Mouse (Mus musculus) mouse trophoblast stem cell (cell line): ENCODE data around the gene Gm49486.

ENCODE experiments used
- in situ Hi-C, 2 experiments: fragments of 300-500 bp; cut with MseI, MboI; formaldehyde crosslinking; loops; 2 replicates in 1 of 2; 3 replicates in 1 of 2; pipeline ENCODE4 v1.15.1; 2025

Gene Gm49486

GRCm38 (mm10) chr15:79229058-79229821 lies at the start of gene Gm49486, which contains the start of gene Pick1:
Gm49486 (plus strand) TSS chr15:79229391.
Pick1 (plus strand) TSS chr15:79229173.
- in situ Hi-C loops = no loop called here

- in situ Hi-C loops = no loop called here
Observed at GRCm38 (mm10) chr15:79185213-79185612, 44.0 kb upstream of the Gm49486 start.

GRCm38 (mm10) chr15:79187819-79188218 lies 41.4 kb upstream of the Gm49486 start:
- in situ Hi-C loops = no loop called here

- in situ Hi-C loops = no loop called here
Observed at GRCm38 (mm10) chr15:79191426-79191825, 37.8 kb upstream of the Gm49486 start.

GRCm38 (mm10) chr15:79192450-79192849 lies 36.7 kb upstream of the Gm49486 start:
- in situ Hi-C loops = no loop called here

- in situ Hi-C loops = no loop called here
Observed at GRCm38 (mm10) chr15:79192885-79193845, 36.0 kb upstream of the Gm49486 start.

GRCm38 (mm10) chr15:79194048-79194447 lies 35.1 kb upstream of the Gm49486 start:
- in situ Hi-C loops = no loop called here

- in situ Hi-C loops = no loop called here
Observed at GRCm38 (mm10) chr15:79194946-79195345, 34.2 kb upstream of the Gm49486 start.

- in situ Hi-C loops = no loop called here
Observed at GRCm38 (mm10) chr15:79195492-79195891, 33.7 kb upstream of the Gm49486 start.

- in situ Hi-C loops = no loop called here
Observed at GRCm38 (mm10) chr15:79199390-79199976, 29.7 kb upstream of the Gm49486 start.

GRCm38 (mm10) chr15:79201491-79202150 lies 27.6 kb upstream of the Gm49486 start:
- in situ Hi-C loops = no loop called here

- in situ Hi-C loops = no loop called here
Observed at GRCm38 (mm10) chr15:79202575-79202974, 26.6 kb upstream of the Gm49486 start.

- in situ Hi-C loops = no loop called here
Observed at GRCm38 (mm10) chr15:79208211-79208610, 21.0 kb upstream of the Gm49486 start.

GRCm38 (mm10) chr15:79208758-79209439 lies 20.3 kb upstream of the Gm49486 start:
- in situ Hi-C loops = no loop called here

GRCm38 (mm10) chr15:79210357-79210756 lies 18.8 kb upstream of the Gm49486 start:
- in situ Hi-C loops = no loop called here

- in situ Hi-C loops = no loop called here
Observed at GRCm38 (mm10) chr15:79212750-79213446, 16.3 kb upstream of the Gm49486 start.

GRCm38 (mm10) chr15:79213591-79213990 lies 15.6 kb upstream of the Gm49486 start:
- in situ Hi-C loops = no loop called here

- in situ Hi-C loops = no loop called here
Observed at GRCm38 (mm10) chr15:79216191-79216590, 13.0 kb upstream of the Gm49486 start.

- in situ Hi-C loops = no loop called here
Observed at GRCm38 (mm10) chr15:79219572-79219971, 9.6 kb upstream of the Gm49486 start.

GRCm38 (mm10) chr15:79223641-79224040 lies 5.5 kb upstream of the Gm49486 start:
- in situ Hi-C loops = no loop called here
